Mouse (Mus musculus): ENCODE data around the gene Acvr1. TPM values are rescaled to one million over a fixed set of nuclear protein-coding genes. Genes with fewer than 3 reads are reported as not detected.

The Acvr1 gene
- 4.6 and 5.3 TPM in 2 replicates for polyA plus RNA-seq (2015; fragmentation: Nextera tagmentation; extraction: Ambion mirVana)

- peak within 1 kb of the TSS; percentile 91 for H3K4me3 ChIP-seq (ENCODE audit: low read length)
- WGBS, result under 1% methylated on average over 58 of the region's 80 CpGs
- no peaks in the 10 kb centered on the region for H3K9me3 ChIP-seq (ENCODE audit: control insufficient read depth, low read length)
- peak; percentile 97 for ATAC-seq
- H3K4me2 ChIP-seq (ENCODE audit: low read depth, low read length), result peak within 1 kb of the TSS; percentile 74
- H3K27me3 ChIP-seq (replicated peaks; ENCODE audit: control insufficient read depth, insufficient read depth, low read length), result no peaks in the 10 kb centered on the region
- H3K9ac ChIP-seq (ENCODE audit: low read depth, low read length), result peak within 1 kb of the TSS; percentile 92
- no peaks in the 10 kb centered on the region for H3K36me3 ChIP-seq (ENCODE audit: control insufficient read depth, insufficient read depth, low read length)
- peak within 1 kb of the TSS; percentile 97 for H3K27ac ChIP-seq (ENCODE audit: low read length)
- peaks cover 31% of the 10 kb centered on the region for H3K4me1 ChIP-seq (ENCODE audit: control insufficient read depth, insufficient read depth, low read length)
Measured at GRCm38 (mm10) chr2:58567066-58567810, at the start of gene Acvr1, which contains the start of gene Upp2. Gene Acvr1 (minus strand): TSS chr2:58567157. Gene Upp2 (plus strand): TSS chr2:58567298.

DNA sequence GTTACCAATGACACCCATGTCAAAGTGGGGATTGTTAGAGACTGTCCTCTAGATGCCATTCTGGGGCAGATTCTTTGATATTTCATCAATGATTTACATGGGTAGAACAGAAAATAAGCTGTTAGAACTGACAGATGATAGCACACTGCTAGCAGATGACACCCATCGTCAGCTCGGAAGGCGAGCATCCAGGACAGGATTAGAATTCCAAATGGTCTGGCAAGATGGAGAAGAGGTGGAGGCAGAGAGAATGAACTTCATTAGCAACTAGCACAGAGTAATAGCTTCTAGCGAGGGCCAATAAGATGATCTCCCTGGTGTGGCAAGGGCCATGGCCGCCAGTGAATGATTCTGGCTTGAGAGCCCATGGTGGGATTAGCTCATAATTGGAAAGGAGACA, 48.8 kb upstream of the Acvr1 start:
- no peak for ATAC-seq
- no peaks in the 10 kb centered on the region for H3K4me1 ChIP-seq (ENCODE audit: control insufficient read depth, insufficient read depth, low read length)
- no peak overlapping the region for H3K9ac ChIP-seq (ENCODE audit: low read depth, low read length)
- H3K27me3 ChIP-seq (replicated peaks; ENCODE audit: control insufficient read depth, insufficient read depth, low read length), result no peaks in the 10 kb centered on the region
- H3K36me3 ChIP-seq (ENCODE audit: control insufficient read depth, insufficient read depth, low read length), result no peaks in the 10 kb centered on the region
- no peak overlapping the region for H3K27ac ChIP-seq (ENCODE audit: low read length)
- no peak overlapping the region for H3K4me2 ChIP-seq (ENCODE audit: low read depth, low read length)
- 93% methylated on average over 5 of the region's 5 CpGs for WGBS
- no peak overlapping the region for H3K4me3 ChIP-seq (ENCODE audit: low read length)
- H3K9me3 ChIP-seq (ENCODE audit: control insufficient read depth, low read length), result no peaks in the 10 kb centered on the region

DNA sequence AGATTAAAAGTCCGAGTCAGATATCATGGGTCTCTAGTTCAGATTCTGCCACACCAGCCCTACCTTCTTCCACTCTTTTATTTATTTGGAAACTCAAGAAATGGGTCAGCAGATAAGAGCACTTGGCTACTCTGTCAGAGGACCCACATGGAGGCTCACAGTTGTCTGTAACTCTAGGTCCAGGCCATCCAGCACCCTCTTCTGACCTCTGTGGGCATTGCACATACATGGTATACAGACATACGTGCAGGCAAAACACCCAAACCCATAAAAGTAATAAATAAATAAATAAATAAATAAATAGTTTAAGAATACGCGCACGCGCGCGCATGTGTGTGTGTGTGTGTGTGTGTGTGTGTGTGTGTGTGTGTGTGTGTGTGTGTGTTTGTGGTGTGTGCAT, 47.9 kb upstream of the Acvr1 start:
- H3K9ac ChIP-seq (ENCODE audit: low read depth, low read length), result no peak overlapping the region
- no peak overlapping the region for H3K27ac ChIP-seq (ENCODE audit: low read length)
- H3K9me3 ChIP-seq (ENCODE audit: control insufficient read depth, low read length), result no peaks in the 10 kb centered on the region
- WGBS, result 95% methylated on average over 8 of the region's 8 CpGs
- H3K36me3 ChIP-seq (ENCODE audit: control insufficient read depth, insufficient read depth, low read length), result no peaks in the 10 kb centered on the region
- H3K4me3 ChIP-seq (ENCODE audit: low read length), result no peak overlapping the region
- ATAC-seq, result no peak
- H3K4me2 ChIP-seq (ENCODE audit: low read depth, low read length), result no peak overlapping the region
- no peaks in the 10 kb centered on the region for H3K4me1 ChIP-seq (ENCODE audit: control insufficient read depth, insufficient read depth, low read length)
- no peaks in the 10 kb centered on the region for H3K27me3 ChIP-seq (replicated peaks; ENCODE audit: control insufficient read depth, insufficient read depth, low read length)

- no peak overlapping the region for H3K4me2 ChIP-seq (ENCODE audit: low read depth, low read length)
- no peaks in the 10 kb centered on the region for H3K4me1 ChIP-seq (ENCODE audit: control insufficient read depth, insufficient read depth, low read length)
- H3K36me3 ChIP-seq (ENCODE audit: control insufficient read depth, insufficient read depth, low read length), result no peaks in the 10 kb centered on the region
- 65% methylated on average over 3 of the region's 3 CpGs for WGBS
- H3K27ac ChIP-seq (ENCODE audit: low read length), result no peak overlapping the region
- no peak for ATAC-seq
- H3K27me3 ChIP-seq (replicated peaks; ENCODE audit: control insufficient read depth, insufficient read depth, low read length), result no peaks in the 10 kb centered on the region
- no peaks in the 10 kb centered on the region for H3K9me3 ChIP-seq (ENCODE audit: control insufficient read depth, low read length)
- no peak overlapping the region for H3K9ac ChIP-seq (ENCODE audit: low read depth, low read length)
- no peak overlapping the region for H3K4me3 ChIP-seq (ENCODE audit: low read length)
Measured at GRCm38 (mm10) chr2:58613720-58614119, 46.8 kb upstream of the Acvr1 start.

- WGBS, result 90% methylated on average over 3 of the region's 3 CpGs
- H3K9ac ChIP-seq (ENCODE audit: low read depth, low read length), result no peak overlapping the region
- no peak overlapping the region for H3K27ac ChIP-seq (ENCODE audit: low read length)
- H3K36me3 ChIP-seq (ENCODE audit: control insufficient read depth, insufficient read depth, low read length), result no peaks in the 10 kb centered on the region
- no peak for ATAC-seq
- no peaks in the 10 kb centered on the region for H3K27me3 ChIP-seq (replicated peaks; ENCODE audit: control insufficient read depth, insufficient read depth, low read length)
- no peaks in the 10 kb centered on the region for H3K4me1 ChIP-seq (ENCODE audit: control insufficient read depth, insufficient read depth, low read length)
- no peak overlapping the region for H3K4me2 ChIP-seq (ENCODE audit: low read depth, low read length)
- H3K4me3 ChIP-seq (ENCODE audit: low read length), result no peak overlapping the region
- H3K9me3 ChIP-seq (ENCODE audit: control insufficient read depth, low read length), result no peaks in the 10 kb centered on the region
Measured at GRCm38 (mm10) chr2:58604791-58605190, 37.8 kb upstream of the Acvr1 start.

- ATAC-seq, result no peak
- Histone ChIP-seq H3K27ac (ENCODE audit: low read length) (no peak overlapping the region), H3K9me3 (ENCODE audit: control insufficient read depth, low read length) (no peaks in the 10 kb centered on the region), H3K36me3 (ENCODE audit: control insufficient read depth, insufficient read depth, low read length) (no peaks in the 10 kb centered on the region), H3K27me3 (replicated peaks; ENCODE audit: control insufficient read depth, insufficient read depth, low read length) (no peaks in the 10 kb centered on the region), H3K9ac (ENCODE audit: low read depth, low read length) (no peak overlapping the region), H3K4me3 (ENCODE audit: low read length) (no peak overlapping the region), H3K4me2 (ENCODE audit: low read depth, low read length) (no peak overlapping the region), H3K4me1 (ENCODE audit: control insufficient read depth, insufficient read depth, low read length) (no peaks in the 10 kb centered on the region)
- 93% methylated on average over 3 of the region's 3 CpGs for WGBS
Measured at GRCm38 (mm10) chr2:58603379-58603778, 36.4 kb upstream of the Acvr1 start.

DNA sequence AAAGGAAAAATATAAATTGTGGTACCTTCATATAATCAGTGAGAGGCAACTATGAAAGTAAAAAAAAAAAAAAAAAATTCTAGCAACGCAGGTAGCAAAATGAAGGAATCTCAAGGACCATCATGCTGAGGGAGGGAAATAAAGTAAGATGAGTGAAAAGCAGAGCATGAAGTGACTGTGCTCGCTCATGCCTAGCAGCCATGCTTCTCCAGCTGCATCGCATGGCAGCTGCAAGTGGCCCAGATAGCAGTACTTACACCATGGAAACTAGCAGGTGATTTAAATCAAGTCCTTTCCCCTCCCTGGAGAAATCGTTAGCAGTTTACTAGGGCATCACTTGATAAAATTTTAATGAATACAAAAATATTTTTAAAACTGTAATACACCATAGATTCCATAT, 34.4 kb upstream of the Acvr1 start:
- no peaks in the 10 kb centered on the region for H3K36me3 ChIP-seq (ENCODE audit: control insufficient read depth, insufficient read depth, low read length)
- H3K4me3 ChIP-seq (ENCODE audit: low read length), result no peak overlapping the region
- no peak overlapping the region for H3K4me2 ChIP-seq (ENCODE audit: low read depth, low read length)
- H3K9ac ChIP-seq (ENCODE audit: low read depth, low read length), result no peak overlapping the region
- ATAC-seq, result no peak
- no peaks in the 10 kb centered on the region for H3K9me3 ChIP-seq (ENCODE audit: control insufficient read depth, low read length)
- no peaks in the 10 kb centered on the region for H3K27me3 ChIP-seq (replicated peaks; ENCODE audit: control insufficient read depth, insufficient read depth, low read length)
- 92% methylated on average over 4 of the region's 4 CpGs for WGBS
- no peak overlapping the region for H3K27ac ChIP-seq (ENCODE audit: low read length)
- no peaks in the 10 kb centered on the region for H3K4me1 ChIP-seq (ENCODE audit: control insufficient read depth, insufficient read depth, low read length)

GRCm38 (mm10) chr2:58599639-58600038, 32.7 kb upstream of the Acvr1 start:
- no peak overlapping the region for H3K4me3 ChIP-seq (ENCODE audit: low read length)
- 93% methylated on average over 6 of the region's 6 CpGs for WGBS
- no peak for ATAC-seq

DNA sequence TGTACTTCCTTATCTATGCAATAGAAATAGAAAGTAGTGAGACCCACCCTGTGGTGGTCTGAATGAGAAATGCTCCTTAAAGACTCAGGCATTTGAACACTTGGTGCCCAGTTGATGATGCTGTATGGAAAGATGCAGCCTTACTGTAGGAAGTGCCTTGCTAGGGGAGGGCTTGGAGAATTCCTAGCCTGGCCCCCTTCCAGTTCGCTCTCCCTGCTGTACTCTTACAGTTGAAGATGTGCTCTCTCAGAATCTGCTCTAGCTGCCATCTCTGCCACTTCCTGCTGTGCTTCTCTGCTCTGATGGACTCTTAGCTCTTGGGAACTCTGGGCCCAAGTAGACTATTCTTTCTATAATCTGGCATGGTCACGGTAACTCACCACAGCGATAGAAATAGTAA, 30.6 kb upstream of the Acvr1 start:
- H3K4me3 ChIP-seq (ENCODE audit: low read length), result no peak overlapping the region
- WGBS, result 96% methylated on average over 3 of the region's 3 CpGs
- ATAC-seq, result no peak

More at GRCm38 (mm10) chr2:58599639-58600038, 32.7 kb upstream of the Acvr1 start:
- H3K27me3 ChIP-seq (replicated peaks; ENCODE audit: control insufficient read depth, insufficient read depth, low read length), result no peaks in the 10 kb centered on the region
- no peaks in the 10 kb centered on the region for H3K36me3 ChIP-seq (ENCODE audit: control insufficient read depth, insufficient read depth, low read length)
- H3K4me1 ChIP-seq (ENCODE audit: control insufficient read depth, insufficient read depth, low read length), result no peaks in the 10 kb centered on the region
- no peak overlapping the region for H3K27ac ChIP-seq (ENCODE audit: low read length)
- no peak overlapping the region for H3K9ac ChIP-seq (ENCODE audit: low read depth, low read length)
- H3K9me3 ChIP-seq (ENCODE audit: control insufficient read depth, low read length), result no peaks in the 10 kb centered on the region
- H3K4me2 ChIP-seq (ENCODE audit: low read depth, low read length), result no peak overlapping the region

More for the DNA sequence above, 30.6 kb upstream of the Acvr1 start:
- Histone ChIP-seq H3K9me3 (ENCODE audit: control insufficient read depth, low read length) (no peaks in the 10 kb centered on the region), H3K36me3 (ENCODE audit: control insufficient read depth, insufficient read depth, low read length) (no peaks in the 10 kb centered on the region), H3K9ac (ENCODE audit: low read depth, low read length) (no peak overlapping the region), H3K4me1 (ENCODE audit: control insufficient read depth, insufficient read depth, low read length) (no peaks in the 10 kb centered on the region), H3K27ac (ENCODE audit: low read length) (no peak overlapping the region), H3K4me2 (ENCODE audit: low read depth, low read length) (no peak overlapping the region), H3K27me3 (replicated peaks; ENCODE audit: control insufficient read depth, insufficient read depth, low read length) (no peaks in the 10 kb centered on the region)

All from intestine, embryonic 16.5 days (tissue).